Mouse (Mus musculus) megakaryocyte-erythroid progenitor cell, adult 5 weeks (primary cell): ENCODE results near the gene Eif4a2. TPM values are rescaled to one million over a fixed set of nuclear protein-coding genes. Genes with fewer than 3 reads are reported as not detected.

Source experiments
- polyA plus RNA-seq: library from polyadenylated mRNA; stranded (reverse); fragments of >175 nt; gene quantifications from 2 replicates; pipeline ENCODE4 v1.2.3, GENCODE M21; 2012

The Eif4a2 gene
- polyA plus RNA-seq, result 11.4 and 18.0 TPM in 2 replicates

GRCm38 (mm10) chr16:23107231-23107942, at the start of gene Eif4a2:
Gene Eif4a2 (plus strand): TSS chr16:23107444.

DNA sequence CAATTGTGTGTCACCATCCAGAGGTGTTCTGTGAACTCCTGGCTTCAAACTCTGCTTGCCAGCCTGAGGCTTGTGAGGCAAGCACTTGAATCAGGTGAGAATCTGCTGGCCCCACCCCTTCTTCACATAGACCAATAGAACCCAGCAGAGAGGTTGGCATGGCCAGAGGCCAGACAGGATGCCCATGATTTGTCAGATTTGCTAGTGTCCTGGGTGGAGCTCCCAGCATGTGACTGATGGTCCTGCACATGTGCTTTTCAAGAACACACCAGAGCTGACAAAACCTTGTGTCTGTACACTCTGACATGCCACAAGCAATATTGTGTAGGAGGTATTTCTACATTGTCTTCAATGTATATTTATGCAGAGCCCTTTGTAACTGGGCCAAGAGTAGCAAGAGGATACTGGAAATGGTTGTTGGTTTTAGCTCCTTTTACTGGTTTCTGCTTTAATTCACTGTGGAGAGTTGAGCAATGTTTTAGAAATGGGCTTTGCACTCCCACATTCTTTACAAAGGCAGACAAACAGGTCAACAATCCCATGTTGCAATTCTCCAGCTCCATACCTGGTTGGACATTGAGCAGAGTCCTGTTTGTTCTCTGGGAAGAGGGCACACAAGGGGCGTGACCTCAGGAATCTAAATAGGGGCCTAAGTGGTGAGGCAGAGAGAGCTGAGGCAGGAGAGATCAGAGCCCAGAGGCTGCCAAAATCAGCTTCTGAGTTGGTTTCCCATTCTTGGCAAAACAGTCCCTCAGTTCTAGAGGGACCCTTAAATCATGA, 49.4 kb upstream of the Eif4a2 start, which contains the start of gene Kng1:
TSS of gene Kng1 (plus strand) at position 198 of the 780 bp plus-strand sequence.

DNA sequence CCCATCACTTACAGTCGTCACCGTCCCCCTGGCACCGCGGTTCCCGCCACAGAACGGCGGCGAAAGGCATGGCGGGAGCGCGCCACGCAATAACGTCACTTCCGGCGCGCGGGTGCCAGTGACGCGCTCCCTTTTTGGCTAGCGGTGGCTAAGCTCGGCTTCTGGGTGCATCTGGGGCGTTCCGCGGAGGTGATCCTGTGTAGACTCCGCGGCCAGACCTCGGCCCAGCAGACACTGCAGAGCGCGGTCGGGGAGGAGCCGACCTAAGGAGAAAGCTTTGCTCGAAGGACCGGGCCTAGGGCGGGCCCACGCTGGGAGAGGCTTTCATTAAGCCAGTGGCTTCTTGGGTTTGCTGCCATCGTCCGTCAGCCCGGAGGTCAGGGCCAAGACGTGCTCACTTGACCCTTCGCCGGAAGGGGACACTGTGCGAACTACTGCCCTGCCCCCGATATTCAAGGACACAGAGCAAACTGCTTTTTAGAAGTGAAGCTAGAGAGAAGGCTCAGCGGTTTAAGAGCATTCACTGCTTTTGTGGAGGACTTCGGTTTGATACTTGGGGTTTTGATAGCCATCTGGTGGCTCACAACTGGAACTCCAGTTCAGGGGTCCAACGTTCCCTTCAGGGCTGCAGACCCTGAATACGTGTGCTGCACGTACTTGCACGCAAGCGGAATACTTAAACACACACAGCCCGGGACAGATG, 20.6 kb downstream of the Eif4a2 start, which contains the start of gene Rfc4:
TSS of gene Rfc4 (minus strand) at position 65 of the 703 bp plus-strand sequence.

GRCm38 (mm10) chr16:23146280-23146679, 39.0 kb downstream of the Eif4a2 start, which contains the start of gene Adipoq:
Gene Adipoq (plus strand): TSS chr16:23146536.

Other genes with a start within 250 kb of the Eif4a2 start
- 3.1 and 3.8 TPM in 2 replicates for gene Tbccd1, start 249.8 kb upstream of the Eif4a2 start, polyA plus RNA-seq
- 70.2 and 72.4 TPM in 2 replicates for gene Dnajb11, start 249.6 kb upstream of the Eif4a2 start, polyA plus RNA-seq
- gene Ahsg, start 216.2 kb upstream of the Eif4a2 start, polyA plus RNA-seq, result 0.05 TPM in 1 of 2 replicates, not detected in the other
- gene Fetub, start 189.1 kb upstream of the Eif4a2 start, polyA plus RNA-seq, result 0.06 TPM in 1 of 2 replicates, not detected in the other
- gene Hrg, start 156.4 kb upstream of the Eif4a2 start, polyA plus RNA-seq, result not detected in 2 replicates
- not detected in 2 replicates for gene Kng2, start 78.0 kb upstream of the Eif4a2 start, polyA plus RNA-seq
- not detected in 2 replicates for gene Kng1, start 49.6 kb upstream of the Eif4a2 start, polyA plus RNA-seq
- 37.5 and 43.0 TPM in 2 replicates for gene Rfc4, start 20.3 kb downstream of the Eif4a2 start, polyA plus RNA-seq
- gene Adipoq, start 39.1 kb downstream of the Eif4a2 start, polyA plus RNA-seq, result 0.14 and 0.48 TPM in 2 replicates
- 0.66 and 0.70 TPM in 2 replicates for gene St6gal1, start 117.3 kb downstream of the Eif4a2 start, polyA plus RNA-seq